Mouse (Mus musculus) stomach, embryonic 15.5 days (tissue): ENCODE measurements around the gene Frmd6. TPM values are rescaled to one million over a fixed set of nuclear protein-coding genes. Genes with fewer than 3 reads are reported as not detected.

Source experiments
- ATAC-seq: fragments of 200-750 bp; cut with Nextera tagmentation; 2 replicates; pipeline ENCODE4 v1.8.0; 2017; ENCODE audit warnings: low read depth, moderate number of reproducible peaks, moderate TSS enrichment; ENCODE audit not compliant: insufficient read depth, low FRiP score
- H3K27ac ChIP-seq: fragments of 300-500 bp; sonication (generic); 2 replicates; pipeline ENCODE4 v1.5.1; 2015; ENCODE audit warnings: mild to moderate bottlenecking, inconsistent platforms
- H3K27me3 ChIP-seq: fragments of 300-500 bp; sonication (generic); replicated peaks from 2 replicates; pipeline ENCODE4 v1.6.1; 2015; ENCODE audit warnings: inconsistent platforms
- H3K36me3 ChIP-seq: fragments of 300-500 bp; sonication (generic); 2 replicates; pipeline ENCODE4 v1.6.1; 2015; ENCODE audit warnings: inconsistent platforms
- H3K4me1 ChIP-seq: fragments of 300-500 bp; sonication (generic); 2 replicates; pipeline ENCODE4 v1.6.1; 2015; ENCODE audit warnings: inconsistent platforms
- H3K4me2 ChIP-seq: fragments of 300-500 bp; sonication (generic); 2 replicates; pipeline ENCODE4 v1.6.1; 2015; ENCODE audit warnings: mild to moderate bottlenecking, inconsistent platforms
- H3K4me3 ChIP-seq: fragments of 300-500 bp; sonication (generic); replicated peaks from 2 replicates; pipeline ENCODE4 v1.5.1; 2015; ENCODE audit warnings: inconsistent platforms
- H3K9ac ChIP-seq: fragments of 300-500 bp; sonication (generic); 2 replicates; pipeline ENCODE4 v1.6.1; 2015; ENCODE audit warnings: inconsistent platforms
- H3K9me3 ChIP-seq: fragments of 300-500 bp; sonication (generic); 2 replicates; pipeline ENCODE4 v1.6.1; 2016; ENCODE audit warnings: inconsistent platforms
- WGBS: fragments of 180-500 bp; shearing (Covaris S2); methylation state at CpG from one replicate; pipeline ENCODE4 v1.1.7; 2015; 5-methylcytosine and 5-hydroxymethylcytosine counted together
- polyA plus RNA-seq: library from polyadenylated mRNA; unstranded; fragments of >200 nt; fragmentation: Nextera tagmentation; extraction: Ambion mirVana; gene quantifications from 2 replicates; pipeline ENCODE4 v1.2.1, GENCODE M21; 2015

Frmd6 gene
- polyA plus RNA-seq, 1 experiment from 2014 or later, result 25.0 TPM

GRCm38 (mm10) chr12:70910241-70910720 is 85.0 kb downstream of the Frmd6 start:
- Histone ChIP-seq H3K9me3 (no peaks in the 10 kb centered on the region), H3K4me2 (no peak overlapping the region), H3K9ac (no peak overlapping the region), H3K4me3 (no peak overlapping the region), H3K27ac (no peak overlapping the region), H3K4me1 (peaks cover 14% of the 10 kb centered on the region; the same call in 1 of the 2 replicates), H3K27me3 (no peaks in the 10 kb centered on the region), H3K36me3 (no peaks in the 10 kb centered on the region)
- 11% methylated on average over 9 of the region's 9 CpGs for WGBS
- ATAC-seq, result peak; percentile 57; the same call in 1 of the 2 replicates

- H3K27me3 ChIP-seq, result no peaks in the 10 kb centered on the region
- H3K9me3 ChIP-seq, result no peaks in the 10 kb centered on the region
- H3K36me3 ChIP-seq, result no peaks in the 10 kb centered on the region
- H3K4me3 ChIP-seq, result no peak overlapping the region
- H3K27ac ChIP-seq, result no peak overlapping the region
- 12% methylated on average over 5 of the region's 5 CpGs for WGBS
- no peak overlapping the region for H3K4me2 ChIP-seq
- ATAC-seq, result no peak
- H3K4me1 ChIP-seq, result peaks cover 14% of the 10 kb centered on the region; the same call in 1 of the 2 replicates
- H3K9ac ChIP-seq, result no peak overlapping the region
Observed at GRCm38 (mm10) chr12:70911029-70911428, 85.7 kb downstream of the Frmd6 start.

GRCm38 (mm10) chr12:70911676-70912379 is 86.5 kb downstream of the Frmd6 start:
- Histone ChIP-seq H3K36me3 (no peaks in the 10 kb centered on the region), H3K4me2 (no peak overlapping the region), H3K4me3 (no peak overlapping the region), H3K9me3 (no peaks in the 10 kb centered on the region), H3K4me1 (peaks cover 14% of the 10 kb centered on the region; the same call in 1 of the 2 replicates), H3K9ac (no peak overlapping the region), H3K27me3 (no peaks in the 10 kb centered on the region), H3K27ac (no peak overlapping the region)
- ATAC-seq, result no peak
- WGBS, result 68% methylated on average over 17 of the region's 17 CpGs

GRCm38 (mm10) chr12:70913429-70913828 is 88.1 kb downstream of the Frmd6 start:
- no peak overlapping the region for H3K27ac ChIP-seq
- H3K9me3 ChIP-seq, result no peaks in the 10 kb centered on the region
- H3K9ac ChIP-seq, result no peak overlapping the region
- no peak; the same call in 1 of the 2 replicates for ATAC-seq
- H3K36me3 ChIP-seq, result no peaks in the 10 kb centered on the region
- WGBS, result 52% methylated on average over 3 of the region's 3 CpGs
- no peaks in the 10 kb centered on the region for H3K27me3 ChIP-seq
- no peak overlapping the region for H3K4me2 ChIP-seq
- no peak overlapping the region for H3K4me3 ChIP-seq
- 0 out of 2 replicates have a peak, but pooled peaks cover 11% of the 10 kb centered on the region for H3K4me1 ChIP-seq

- H3K4me2 ChIP-seq, result no peak overlapping the region
- H3K4me3 ChIP-seq, result no peak overlapping the region
- 50% methylated on average over 11 of the region's 11 CpGs for WGBS
- no peaks in the 10 kb centered on the region for H3K36me3 ChIP-seq
- no peaks in the 10 kb centered on the region for H3K9me3 ChIP-seq
- no peaks in the 10 kb centered on the region for H3K27me3 ChIP-seq
- 0 out of 2 replicates have a peak, but pooled peaks cover 11% of the 10 kb centered on the region for H3K4me1 ChIP-seq
- ATAC-seq, result no peak
- no peak overlapping the region for H3K27ac ChIP-seq
- H3K9ac ChIP-seq, result no peak overlapping the region
Observed at GRCm38 (mm10) chr12:70914387-70914786, 89.1 kb downstream of the Frmd6 start.

GRCm38 (mm10) chr12:70929781-70930180 is 104.5 kb downstream of the Frmd6 start:
- no peaks in the 10 kb centered on the region for H3K27me3 ChIP-seq
- ATAC-seq, result no peak
- no peaks in the 10 kb centered on the region for H3K36me3 ChIP-seq
- WGBS, result 73% methylated on average over 4 of the region's 4 CpGs
- no peaks in the 10 kb centered on the region for H3K4me1 ChIP-seq
- no peak overlapping the region for H3K4me2 ChIP-seq
- no peak overlapping the region for H3K9ac ChIP-seq
- no peak overlapping the region for H3K4me3 ChIP-seq
- H3K27ac ChIP-seq, result no peak overlapping the region
- no peaks in the 10 kb centered on the region for H3K9me3 ChIP-seq

- ATAC-seq, result 0 out of 2 replicates have a peak, but pooled peaks have one; percentile 1
- H3K4me1 ChIP-seq, result no peaks in the 10 kb centered on the region
- WGBS, result 31% methylated on average over 10 of the region's 12 CpGs
- H3K27ac ChIP-seq, result peak overlapping the region; percentile 89
- no peak overlapping the region for H3K9ac ChIP-seq
- peak overlapping the region; percentile 77 for H3K4me3 ChIP-seq
- H3K4me2 ChIP-seq, result peak overlapping the region; percentile 50
- H3K9me3 ChIP-seq, result no peaks in the 10 kb centered on the region
- no peaks in the 10 kb centered on the region for H3K27me3 ChIP-seq
- 0 out of 2 replicates have a peak, but pooled peaks cover 3% of the 10 kb centered on the region for H3K36me3 ChIP-seq
Observed at GRCm38 (mm10) chr12:70937150-70937549, 111.8 kb downstream of the Frmd6 start.

GRCm38 (mm10) chr12:70937571-70938384 is 112.5 kb downstream of the Frmd6 start, which contains the start of gene Actr10:
Gene Actr10 (plus strand): TSS chr12:70937857.
- Histone ChIP-seq H3K4me3 (peak within 1 kb of the TSS; percentile 77), H3K4me2 (peak within 1 kb of the TSS; percentile 59), H3K27me3 (no peaks in the 10 kb centered on the region), H3K4me1 (no peaks in the 10 kb centered on the region), H3K9ac (peak within 1 kb of the TSS; percentile 83), H3K9me3 (no peaks in the 10 kb centered on the region), H3K27ac (peak within 1 kb of the TSS; percentile 89), H3K36me3 (0 out of 2 replicates have a peak, but pooled peaks cover 7% of the 10 kb centered on the region)
- peak; percentile 95 for ATAC-seq
- under 1% methylated on average over 58 of the region's 59 CpGs for WGBS

- Histone ChIP-seq H3K27me3 (no peaks in the 10 kb centered on the region), H3K4me3 (no peak overlapping the region), H3K9ac (no peak overlapping the region), H3K27ac (no peak overlapping the region), H3K4me2 (no peak overlapping the region), H3K9me3 (no peaks in the 10 kb centered on the region), H3K4me1 (no peaks in the 10 kb centered on the region), H3K36me3 (peaks cover 18% of the 10 kb centered on the region)
- 95% methylated on average over 7 of the region's 7 CpGs for WGBS
- ATAC-seq, result no peak
Observed at GRCm38 (mm10) chr12:70940806-70941205, 115.5 kb downstream of the Frmd6 start.

GRCm38 (mm10) chr12:70944181-70944580 is 118.9 kb downstream of the Frmd6 start:
- H3K27me3 ChIP-seq, result no peaks in the 10 kb centered on the region
- ATAC-seq, result no peak
- no peak overlapping the region for H3K27ac ChIP-seq
- no peaks in the 10 kb centered on the region for H3K4me1 ChIP-seq
- H3K9me3 ChIP-seq, result no peaks in the 10 kb centered on the region
- no peak overlapping the region for H3K4me2 ChIP-seq
- no peak overlapping the region for H3K9ac ChIP-seq
- WGBS, result 94% methylated on average over 5 of the region's 5 CpGs
- H3K4me3 ChIP-seq, result no peak overlapping the region
- H3K36me3 ChIP-seq, result peaks cover 22% of the 10 kb centered on the region

GRCm38 (mm10) chr12:70946585-70947256 is 121.4 kb downstream of the Frmd6 start:
- Histone ChIP-seq H3K27me3 (no peaks in the 10 kb centered on the region), H3K36me3 (peaks cover 19% of the 10 kb centered on the region), H3K9me3 (no peaks in the 10 kb centered on the region), H3K9ac (no peak overlapping the region), H3K4me3 (no peak overlapping the region), H3K4me2 (no peak overlapping the region), H3K4me1 (no peaks in the 10 kb centered on the region), H3K27ac (no peak overlapping the region)
- whole genome bisulfite sequencing, result 91% methylated on average over 10 of the region's 10 CpGs
- no peak for ATAC-seq
